26 mouse cellular contexts compared by ENCODE assay signal in the genomic region with DNA sequence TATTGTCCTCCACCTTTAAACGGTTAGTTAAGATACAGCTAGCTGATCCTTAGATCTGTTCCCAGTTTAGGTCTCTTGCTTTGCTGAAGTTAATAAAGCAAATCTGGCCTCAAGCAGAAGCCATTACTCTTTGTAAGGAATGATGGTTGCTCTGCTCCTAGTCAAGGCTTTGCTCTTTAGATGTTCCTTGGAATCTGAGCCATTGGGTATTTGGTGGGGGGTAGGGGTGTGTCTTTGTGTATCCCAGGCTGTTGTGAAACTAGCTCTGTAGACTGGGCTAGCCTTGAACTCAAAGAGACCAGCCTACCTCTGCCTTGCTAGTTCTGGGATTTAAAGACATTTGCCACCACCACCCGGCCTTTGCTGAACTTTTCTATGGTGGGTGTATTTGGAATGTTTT.
"Had no signal": no experiment of that assay in that cellular context is flagged by ENCODE, and none has a peak within 500 bp of the region (broad histone marks: within the 10 kb centered on the region; RNA-seq: fewer than 3 reads in every experiment).

No protein-coding gene starts in this region.

- DNase-seq: gastrocnemius, adult 2 months; gastrocnemius, postnatal 10 days; gastrocnemius, postnatal 25 days; heart, adult 2 months; heart, postnatal 14 days; heart, postnatal 4 days; kidney, adult 11 months; kidney, postnatal 10 days; kidney, postnatal 25 days; kidney, postnatal 4 days; liver; liver, embryonic 13.5 days had no signal

- H3K4me2 ChIP-seq: heart, embryonic 11.5 days; heart, embryonic 13.5 days; heart, embryonic 15.5 days; hindbrain, embryonic 12.5 days; hindbrain, embryonic 14.5 days; kidney, embryonic 15.5 days; limb, embryonic 12.5 days; liver, embryonic 11.5 days; liver, embryonic 13.5 days had no signal

- ATAC-seq: hindbrain, postnatal 0 days; intestine, embryonic 16.5 days had no signal

- H3K9me3 ChIP-seq: heart, embryonic 13.5 days; heart, embryonic 15.5 days; hindbrain, embryonic 10.5 days; hindbrain, embryonic 12.5 days; kidney, embryonic 15.5 days; limb, embryonic 10.5 days; limb, embryonic 12.5 days; liver, embryonic 13.5 days had no signal

- H3K4me3 ChIP-seq: gastrocnemius, adult 2 months; heart, adult 2 months; heart, embryonic 13.5 days; heart, embryonic 15.5 days; hindbrain, embryonic 10.5 days; hindbrain, embryonic 12.5 days; kidney, embryonic 15.5 days; layer of hippocampus, adult 2 months; left cerebral cortex, adult 2 months; limb, embryonic 10.5 days; limb, embryonic 12.5 days; liver, embryonic 13.5 days had no signal

- H3K4me1 ChIP-seq: limb, embryonic 10.5 days; limb, embryonic 12.5 days had no signal

- H3K9ac ChIP-seq: heart, embryonic 13.5 days; heart, embryonic 15.5 days; hindbrain, embryonic 12.5 days; hindbrain, embryonic 14.5 days; kidney, embryonic 15.5 days; limb, embryonic 12.5 days; liver, embryonic 13.5 days had no signal

- H3K27me3 ChIP-seq: heart, embryonic 13.5 days; heart, embryonic 15.5 days; hindbrain, embryonic 12.5 days; kidney, embryonic 15.5 days; limb, embryonic 12.5 days; liver, embryonic 13.5 days had no signal

- H3K27ac ChIP-seq: heart, adult 2 months; heart, embryonic 13.5 days; heart, embryonic 15.5 days; hindbrain, embryonic 10.5 days; hindbrain, embryonic 12.5 days; hindbrain, embryonic 14.5 days; hindbrain, postnatal 0 days; kidney, embryonic 15.5 days; layer of hippocampus, adult 2 months; left cerebral cortex, adult 2 months; limb, embryonic 10.5 days; limb, embryonic 12.5 days; liver, embryonic 13.5 days had no signal
